Mouse (Mus musculus): Measurements from ENCODE around the gene Siae.

GRCm38 (mm10) chr9:37518991-37519390 is 36.5 kb upstream of the Siae start:
- TF ChIP-seq CTCF (IDR thresholded peaks at IDR 0.05) = no peak
- TF ChIP-seq EP300 (IDR thresholded peaks at IDR 0.05; ENCODE audit: insufficient read depth, low read depth, low read length) = no peak

Data from heart, adult 2 months (tissue).